Mouse (Mus musculus): ENCODE measurements around the gene Rtp4.
A peak's percentile ranks its signal among the peaks of the same experiment; 100 is the strongest.

The Rtp4 gene

GRCm38 (mm10) chr16:23592501-23592900 lies 72.4 kb downstream of the Rtp4 start:
- DNase-seq, result no peak

- DNase-seq, result no peak
Measured at GRCm38 (mm10) chr16:23596696-23597095, 76.6 kb downstream of the Rtp4 start.

GRCm38 (mm10) chr16:23597968-23598367 lies 77.9 kb downstream of the Rtp4 start:
- DNase-seq, result no peak

DNA sequence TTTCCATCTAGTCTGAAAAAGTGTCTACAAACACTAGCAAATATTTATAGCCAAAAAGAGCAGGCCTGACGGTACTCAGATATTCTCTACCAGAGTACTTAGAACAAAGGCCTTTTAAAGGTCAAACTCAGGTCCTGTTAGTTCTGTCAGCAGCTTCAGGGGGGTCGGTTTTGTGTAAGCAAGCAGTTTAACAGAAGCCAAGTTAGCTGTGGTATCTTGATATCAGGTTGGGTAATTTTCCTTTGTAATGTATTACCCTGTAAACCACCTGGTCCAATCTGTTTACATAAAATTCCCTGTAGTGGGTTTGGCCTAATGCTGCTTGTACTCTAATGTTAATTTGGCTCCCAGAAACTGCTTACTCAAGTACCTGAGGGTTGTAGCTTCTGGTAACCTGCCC lies 86.1 kb downstream of the Rtp4 start:
- no peak for DNase-seq

GRCm38 (mm10) chr16:23606651-23607050 lies 86.6 kb downstream of the Rtp4 start:
- no peak for DNase-seq

GRCm38 (mm10) chr16:23607911-23608410 lies 87.9 kb downstream of the Rtp4 start:
- no peak for DNase-seq

- peak; percentile 44 for DNase-seq
Measured at GRCm38 (mm10) chr16:23609748-23610185, 89.7 kb downstream of the Rtp4 start.

- DNase-seq, result no peak
Measured at GRCm38 (mm10) chr16:23624205-23624604, 104.1 kb downstream of the Rtp4 start.

DNA sequence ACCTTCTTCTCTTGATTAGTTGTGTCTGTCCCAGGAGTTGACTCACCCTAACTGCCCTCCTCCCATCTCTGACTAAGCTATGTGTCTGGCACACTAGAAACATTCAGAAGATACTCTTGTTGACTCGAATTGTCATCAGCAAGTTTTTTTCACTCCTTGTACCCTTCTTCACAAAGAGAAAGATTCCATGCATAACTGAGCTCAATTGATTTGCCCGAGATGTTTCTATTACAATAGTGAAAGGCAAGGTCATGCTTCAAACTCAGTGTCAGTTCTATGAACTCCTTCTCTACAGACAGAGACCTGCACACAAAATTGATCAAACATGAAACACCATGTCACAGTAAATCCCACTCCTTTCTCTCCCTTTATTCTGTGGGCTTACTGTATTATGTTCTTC lies 111.4 kb downstream of the Rtp4 start:
- no peak for DNase-seq

- DNase-seq, result peak; percentile 66
Measured at GRCm38 (mm10) chr16:23632681-23633080, 112.6 kb downstream of the Rtp4 start.

DNA sequence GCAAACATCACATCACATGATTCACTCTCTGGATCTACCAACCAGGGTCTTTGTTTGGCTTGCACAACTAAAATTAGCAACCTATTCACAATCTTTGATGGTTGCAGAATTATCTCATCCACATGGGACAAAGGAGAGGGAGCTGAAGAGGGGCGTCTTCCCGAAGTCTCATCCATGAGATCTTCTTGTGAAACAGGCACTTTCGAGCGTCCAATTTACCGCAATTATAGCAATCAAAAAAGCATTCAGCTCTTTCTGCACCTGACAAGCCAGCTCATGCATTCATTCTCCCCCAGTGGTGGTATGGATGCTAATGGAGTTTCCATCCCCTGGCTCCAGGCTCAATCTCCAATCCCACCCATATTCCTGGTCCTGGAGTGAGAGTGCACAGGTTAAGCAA lies 132.9 kb downstream of the Rtp4 start:
- DNase-seq, result no peak

DNA sequence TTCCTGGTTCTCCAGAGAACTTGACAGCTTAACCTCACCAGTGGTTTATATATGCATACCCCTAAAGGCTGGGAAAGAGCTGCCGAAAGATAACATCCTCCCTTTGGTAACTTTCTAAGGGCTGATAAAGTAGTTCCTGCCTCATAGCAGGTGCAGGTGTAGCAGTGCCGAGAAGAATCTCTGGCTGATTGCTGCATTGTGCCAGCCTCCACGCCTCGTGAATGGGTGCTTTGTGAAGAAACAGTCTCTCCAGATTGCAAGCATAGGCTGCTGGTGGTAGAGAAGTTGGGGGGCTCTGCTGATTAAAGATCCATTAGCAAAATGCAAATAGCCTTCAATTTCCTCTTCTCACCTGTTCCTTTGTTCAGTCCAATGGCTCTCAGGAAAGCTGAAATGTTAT lies 133.4 kb downstream of the Rtp4 start:
- DNase-seq, result no peak

- DNase-seq, result no peak
Measured at GRCm38 (mm10) chr16:23659597-23660531, 139.8 kb downstream of the Rtp4 start.

All from thymus, postnatal 4 days (tissue).